Mouse (Mus musculus): Measurements from ENCODE around the gene Gpat2. TPM values are rescaled to one million over a fixed set of nuclear protein-coding genes. Genes with fewer than 3 reads are reported as not detected.

Gpat2 gene
- polyA plus RNA-seq, 1 experiment: 0.07 TPM

DNA sequence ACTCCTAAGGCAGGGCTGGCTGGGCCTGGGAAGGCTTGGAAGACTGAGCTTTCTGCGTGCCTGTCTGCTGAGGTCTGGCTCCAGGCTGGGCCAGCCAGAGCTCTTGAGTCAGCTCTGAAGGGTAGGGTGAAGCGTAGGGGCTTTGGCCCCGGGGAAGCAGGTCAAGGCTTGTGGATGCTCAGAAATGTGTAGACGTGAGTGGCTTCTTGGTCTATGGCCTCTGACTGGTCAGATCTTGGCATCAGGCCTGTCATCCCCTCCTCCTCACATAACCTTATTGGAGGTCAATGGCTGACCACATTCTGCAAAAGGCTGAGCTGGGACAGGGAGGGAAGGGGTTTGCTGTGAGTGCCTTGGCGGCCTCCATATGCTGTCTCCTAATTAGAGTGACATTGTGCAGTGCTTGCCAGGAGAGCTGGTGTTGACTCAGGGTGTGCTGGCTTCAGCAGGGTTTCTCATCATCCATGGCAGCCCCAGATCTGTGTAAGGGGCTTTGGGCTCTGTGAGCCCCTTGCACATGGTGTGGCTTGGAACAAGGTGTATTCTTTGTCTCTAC lies 30.3 kb upstream of the Gpat2 start:
- TF ChIP-seq CTCF (IDR thresholded peaks at IDR 0.05; ENCODE audit: borderline replicate concordance, extremely low read depth, insufficient read depth, insufficient read length) (no peak), POLR2A (IDR thresholded peaks at IDR 0.05; ENCODE audit: borderline replicate concordance, extremely low read depth, insufficient read depth, insufficient read length, poor library complexity, severe bottlenecking) (no peak)
- DNase-seq (ENCODE audit: low read depth): no peak

DNA sequence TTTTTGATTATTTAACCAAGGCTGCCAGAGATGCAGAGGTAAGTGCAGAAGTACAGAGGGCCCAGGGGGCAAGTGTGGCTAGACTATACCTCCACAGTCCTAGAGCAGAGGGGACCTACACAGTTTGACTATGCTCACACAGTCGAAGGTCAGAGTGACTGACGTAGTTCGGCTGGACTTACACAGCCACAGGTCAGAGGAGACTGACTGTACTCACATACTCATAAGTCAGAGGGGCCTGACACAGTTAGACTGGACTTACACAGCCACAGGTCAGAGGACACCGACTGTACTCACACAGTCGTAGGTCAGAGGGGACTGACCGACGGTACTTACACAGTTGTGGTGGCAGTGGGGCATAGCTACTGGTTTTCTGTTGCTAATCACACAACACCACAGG lies 26.3 kb upstream of the Gpat2 start:
- TF ChIP-seq POLR2A (IDR thresholded peaks at IDR 0.05; ENCODE audit: borderline replicate concordance, extremely low read depth, insufficient read depth, insufficient read length, poor library complexity, severe bottlenecking): no peak
- TF ChIP-seq CTCF (IDR thresholded peaks at IDR 0.05; ENCODE audit: borderline replicate concordance, extremely low read depth, insufficient read depth, insufficient read length): no peak
- DNase-seq (ENCODE audit: low read depth): no peak

DNA sequence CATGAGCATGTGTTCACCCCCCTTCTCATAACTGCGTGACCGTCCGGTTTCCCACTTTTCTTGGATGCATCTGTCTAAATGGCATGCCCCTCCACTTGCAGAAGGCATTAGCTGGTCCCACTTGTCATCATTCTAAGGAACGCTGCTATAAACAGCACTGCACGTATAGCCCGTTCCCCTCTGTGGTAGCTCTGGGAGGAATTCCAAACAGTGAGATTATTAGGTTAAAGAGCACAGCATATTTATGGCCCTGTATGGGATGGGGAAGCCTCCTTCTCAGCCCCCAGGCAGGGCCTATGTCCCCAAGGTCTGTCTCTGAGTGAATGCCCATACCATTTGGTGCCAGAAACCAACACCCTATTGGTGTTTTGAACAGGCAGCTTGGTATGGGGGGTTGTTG lies 13.9 kb upstream of the Gpat2 start:
- no peak for DNase-seq (ENCODE audit: low read depth)
- TF ChIP-seq CTCF (IDR thresholded peaks at IDR 0.05; ENCODE audit: borderline replicate concordance, extremely low read depth, insufficient read depth, insufficient read length): no peak
- TF ChIP-seq POLR2A (IDR thresholded peaks at IDR 0.05; ENCODE audit: borderline replicate concordance, extremely low read depth, insufficient read depth, insufficient read length, poor library complexity, severe bottlenecking): no peak

DNA sequence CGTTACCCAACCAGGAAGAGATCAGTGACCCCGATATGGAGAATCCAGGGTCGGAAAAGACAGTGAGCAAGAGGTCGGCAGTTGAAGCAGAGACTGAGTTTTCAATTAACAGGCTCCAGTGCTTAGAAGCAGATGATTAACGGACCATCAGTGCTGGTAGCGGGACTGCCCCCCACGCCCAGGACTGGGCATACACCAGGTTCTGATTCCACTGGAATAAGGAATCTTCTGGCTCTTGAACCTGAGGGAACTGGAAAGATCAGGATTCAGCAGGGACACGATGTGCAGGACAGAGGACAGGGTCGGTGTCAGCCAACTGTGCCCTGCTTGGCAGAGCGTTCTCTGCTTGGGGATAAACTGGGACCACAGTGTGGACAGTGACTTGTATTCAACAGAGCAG lies 9.2 kb upstream of the Gpat2 start:
- TF ChIP-seq CTCF (IDR thresholded peaks at IDR 0.05; ENCODE audit: borderline replicate concordance, extremely low read depth, insufficient read depth, insufficient read length) (no peak), POLR2A (IDR thresholded peaks at IDR 0.05; ENCODE audit: borderline replicate concordance, extremely low read depth, insufficient read depth, insufficient read length, poor library complexity, severe bottlenecking) (no peak)

DNA sequence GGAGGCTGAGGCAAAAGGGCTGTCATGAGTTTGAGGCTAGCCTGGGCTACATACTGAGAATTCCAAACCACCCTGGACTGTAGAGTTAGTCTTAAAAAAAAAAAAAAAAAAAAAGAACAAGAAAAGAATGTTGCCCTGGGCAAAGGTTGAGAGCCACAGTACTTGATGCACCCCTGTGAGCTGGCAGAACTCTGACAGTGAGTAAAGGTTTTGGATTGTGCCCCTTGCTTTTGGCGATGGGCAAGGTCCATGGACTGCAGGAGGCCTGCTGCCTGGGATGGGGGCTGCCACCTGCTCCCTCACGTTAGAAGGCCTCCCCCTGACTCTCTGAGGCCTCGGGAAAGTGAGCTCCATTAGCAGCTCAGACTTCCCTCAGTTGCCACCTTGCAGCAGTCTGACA lies 8.3 kb upstream of the Gpat2 start:
- TF ChIP-seq POLR2A (IDR thresholded peaks at IDR 0.05; ENCODE audit: borderline replicate concordance, extremely low read depth, insufficient read depth, insufficient read length, poor library complexity, severe bottlenecking) (no peak), CTCF (IDR thresholded peaks at IDR 0.05; ENCODE audit: borderline replicate concordance, extremely low read depth, insufficient read depth, insufficient read length) (no peak)
- DNase-seq (ENCODE audit: low read depth): no peak

More for the DNA sequence above, 9.2 kb upstream of the Gpat2 start:
- no peak for DNase-seq (ENCODE audit: low read depth)

DNA sequence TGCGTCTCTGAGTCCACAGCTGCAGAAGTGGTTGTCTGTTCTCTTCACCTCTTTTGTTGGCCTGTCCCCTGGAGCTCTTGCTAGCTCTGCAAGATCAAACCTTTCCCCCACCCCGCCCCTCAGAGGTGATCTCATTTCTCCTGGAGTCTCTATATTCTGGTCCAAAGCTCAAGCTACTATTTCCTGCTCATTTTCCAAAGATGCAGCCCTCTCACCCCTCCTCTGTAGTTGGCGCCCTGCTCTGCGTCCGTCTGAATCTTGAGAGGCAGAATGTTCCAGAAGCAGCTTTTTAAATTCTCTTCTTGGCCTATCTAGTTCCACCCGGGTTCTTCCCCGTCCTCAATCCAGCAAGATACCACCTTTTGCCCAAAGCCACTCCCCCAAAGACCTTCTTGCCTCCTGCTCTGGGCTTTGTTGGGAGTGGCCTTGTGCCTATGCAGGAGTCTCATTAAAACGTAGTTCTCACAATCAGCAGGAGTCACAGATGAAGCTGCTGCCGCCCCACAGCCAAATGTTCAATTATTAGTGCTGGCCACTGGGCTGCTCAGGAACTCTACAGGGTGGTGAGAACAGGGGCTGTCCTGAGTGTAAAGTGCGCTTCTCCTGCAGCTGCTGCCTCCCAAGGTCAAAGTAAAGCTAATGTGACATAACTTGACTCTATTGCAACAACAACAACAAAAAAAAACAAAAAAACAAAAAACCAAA lies 6.6 kb upstream of the Gpat2 start:
- TF ChIP-seq CTCF (IDR thresholded peaks at IDR 0.05; ENCODE audit: borderline replicate concordance, extremely low read depth, insufficient read depth, insufficient read length) (no peak), POLR2A (IDR thresholded peaks at IDR 0.05; ENCODE audit: borderline replicate concordance, extremely low read depth, insufficient read depth, insufficient read length, poor library complexity, severe bottlenecking) (no peak)
- no peak for DNase-seq (ENCODE audit: low read depth)

DNA sequence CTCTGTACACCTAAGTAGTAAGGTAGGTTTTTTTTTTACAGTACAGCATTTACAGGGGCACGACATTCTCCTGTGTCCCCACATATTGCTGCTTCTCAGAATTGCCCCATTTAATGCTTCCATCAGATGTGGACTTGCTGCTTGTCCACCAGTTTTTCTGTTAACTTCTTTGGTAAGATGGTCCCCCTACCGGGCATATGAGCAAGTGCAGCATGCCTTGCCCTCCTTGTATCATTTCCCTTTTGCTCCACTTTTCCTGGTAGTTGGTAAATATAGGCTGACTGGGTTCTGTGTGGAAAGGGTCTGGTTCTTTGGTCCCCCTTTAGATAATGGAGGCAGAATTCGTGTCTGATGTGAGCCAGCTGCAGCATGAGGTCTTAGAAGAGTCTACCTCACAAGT lies 5.2 kb downstream of the Gpat2 start:
- peak; percentile 63 for DNase-seq (ENCODE audit: low read depth)
- TF ChIP-seq CTCF (IDR thresholded peaks at IDR 0.05; ENCODE audit: borderline replicate concordance, extremely low read depth, insufficient read depth, insufficient read length) (peak; percentile 75; the same call in 1 of the 2 replicates), POLR2A (IDR thresholded peaks at IDR 0.05; ENCODE audit: borderline replicate concordance, extremely low read depth, insufficient read depth, insufficient read length, poor library complexity, severe bottlenecking) (no peak)

DNA sequence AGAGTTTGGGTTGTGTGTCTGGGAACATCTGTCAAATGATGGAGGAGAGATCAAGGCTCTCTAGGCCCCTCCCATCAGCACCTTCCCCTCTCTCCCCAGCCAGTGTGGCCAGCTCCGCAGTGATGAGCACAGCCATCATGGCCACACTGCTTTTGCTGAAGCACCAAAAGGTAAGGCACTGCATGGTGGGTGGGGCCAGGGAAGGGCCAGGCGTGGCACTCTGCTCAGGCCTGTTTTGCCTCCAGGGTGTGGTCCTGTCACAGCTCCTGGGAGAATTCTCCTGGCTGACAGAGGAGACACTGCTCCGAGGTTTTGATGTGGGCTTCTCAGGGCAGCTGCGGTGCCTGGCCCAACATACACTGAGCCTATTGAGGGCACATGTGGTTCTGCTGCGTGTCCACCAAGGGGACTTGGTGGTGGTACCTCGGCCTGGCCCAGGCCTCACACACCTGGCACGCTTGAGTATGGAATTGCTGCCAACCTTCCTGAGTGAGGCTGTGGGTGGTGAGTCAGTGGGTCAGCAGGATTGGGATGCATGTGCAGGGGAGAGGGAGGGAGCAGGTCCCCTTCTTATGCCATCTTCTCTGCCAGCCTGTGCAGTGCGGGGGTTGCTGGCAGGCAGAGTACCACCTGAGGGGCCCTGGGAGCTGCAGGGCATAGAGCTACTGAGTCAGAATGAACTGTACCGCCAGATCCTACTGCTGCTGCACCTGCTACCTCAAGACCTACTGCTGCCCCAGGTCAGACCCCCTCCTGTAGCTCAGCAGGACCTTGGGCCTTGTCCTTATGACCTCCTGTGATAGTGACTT lies 8.7 kb downstream of the Gpat2 start:
- DNase-seq (ENCODE audit: low read depth): no peak
- TF ChIP-seq POLR2A (IDR thresholded peaks at IDR 0.05; ENCODE audit: borderline replicate concordance, extremely low read depth, insufficient read depth, insufficient read length, poor library complexity, severe bottlenecking): no peak
- no peak for TF ChIP-seq CTCF (IDR thresholded peaks at IDR 0.05; ENCODE audit: borderline replicate concordance, extremely low read depth, insufficient read depth, insufficient read length)

DNA sequence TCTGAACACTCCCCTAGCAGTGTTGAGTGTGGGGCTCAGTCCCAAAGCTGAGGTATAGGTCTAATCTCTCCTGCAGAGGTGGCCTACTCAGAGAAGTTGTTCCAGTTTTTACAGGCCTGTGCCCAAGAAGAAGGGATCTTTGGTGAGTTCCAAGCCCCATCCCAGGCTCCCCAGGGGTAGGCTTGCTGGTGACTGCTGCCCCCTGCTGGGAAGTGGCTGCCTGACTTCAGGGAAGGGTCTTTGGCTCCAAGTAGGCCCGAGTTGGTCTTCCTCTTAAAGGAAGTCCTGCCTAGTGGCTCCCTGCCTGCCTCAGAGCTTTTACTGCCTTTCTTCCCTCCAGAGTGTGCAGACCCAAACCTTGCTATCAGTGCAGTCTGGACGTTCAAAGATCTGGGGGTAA lies 10.1 kb downstream of the Gpat2 start:
- DNase-seq (ENCODE audit: low read depth): peak; percentile 29
- TF ChIP-seq CTCF (IDR thresholded peaks at IDR 0.05; ENCODE audit: borderline replicate concordance, extremely low read depth, insufficient read depth, insufficient read length): peak; percentile 64
- no peak for TF ChIP-seq POLR2A (IDR thresholded peaks at IDR 0.05; ENCODE audit: borderline replicate concordance, extremely low read depth, insufficient read depth, insufficient read length, poor library complexity, severe bottlenecking)

DNA sequence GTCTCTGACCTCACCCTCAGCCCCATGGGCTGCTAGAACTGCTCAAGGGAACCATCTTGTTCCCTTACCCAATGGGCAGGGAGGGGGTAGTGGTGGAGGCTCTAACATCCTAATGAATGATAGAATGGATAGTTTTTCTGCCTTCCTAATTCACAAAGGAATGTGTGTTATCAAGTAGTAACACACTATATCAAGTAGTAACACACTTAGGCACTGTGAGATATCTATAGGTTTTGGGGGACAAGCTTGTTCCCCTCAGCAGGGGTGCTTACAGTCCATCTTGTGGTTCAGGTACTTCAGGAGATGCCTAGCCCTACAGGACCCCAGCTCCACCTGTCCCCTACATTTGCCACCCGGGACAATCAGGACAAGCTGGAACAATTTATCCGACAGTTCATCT lies 10.6 kb downstream of the Gpat2 start:
- TF ChIP-seq POLR2A (IDR thresholded peaks at IDR 0.05; ENCODE audit: borderline replicate concordance, extremely low read depth, insufficient read depth, insufficient read length, poor library complexity, severe bottlenecking) (no peak), CTCF (IDR thresholded peaks at IDR 0.05; ENCODE audit: borderline replicate concordance, extremely low read depth, insufficient read depth, insufficient read length) (no peak)
- no peak for DNase-seq (ENCODE audit: low read depth)

DNA sequence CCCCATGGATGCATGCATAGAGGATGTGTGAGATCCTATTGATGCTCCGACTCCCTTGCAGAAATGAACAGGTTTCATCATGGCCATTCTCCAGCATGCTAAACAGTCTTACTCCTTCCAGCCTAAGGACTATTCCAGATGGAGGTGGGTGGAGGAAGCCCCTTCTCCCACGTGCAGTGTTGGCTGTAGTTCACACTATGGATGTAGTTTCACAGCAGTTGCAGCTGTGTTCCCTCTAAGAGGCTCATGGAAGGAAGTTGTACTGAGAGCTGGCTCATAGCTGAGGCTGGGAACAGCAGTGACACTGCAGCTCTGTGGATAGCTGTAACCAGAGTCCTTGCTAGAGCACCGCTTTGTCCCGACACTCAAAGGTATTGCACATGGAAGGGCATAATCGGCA lies 12.7 kb downstream of the Gpat2 start:
- TF ChIP-seq CTCF (IDR thresholded peaks at IDR 0.05; ENCODE audit: borderline replicate concordance, extremely low read depth, insufficient read depth, insufficient read length): no peak
- TF ChIP-seq POLR2A (IDR thresholded peaks at IDR 0.05; ENCODE audit: borderline replicate concordance, extremely low read depth, insufficient read depth, insufficient read length, poor library complexity, severe bottlenecking): no peak
- DNase-seq (ENCODE audit: low read depth): no peak

All from brain, embryonic 14.5 days (tissue).